Mouse (Mus musculus) C2C12 (cell line): ENCODE data around the gene Srsf7.

Source experiments
- CTCF ChIP-seq: IDR thresholded peaks from one replicate; pipeline ENCODE4 v1.5.1; 2011; ENCODE audit not compliant: control insufficient read depth, insufficient read depth, insufficient read length
- MYOD1 ChIP-seq: IDR thresholded peaks from one replicate; pipeline ENCODE4 v1.6.1; 2011; ENCODE audit warnings: low read depth; ENCODE audit not compliant: control insufficient read depth, insufficient read length
- USF1 ChIP-seq: IDR thresholded peaks from one replicate; pipeline ENCODE4 v1.6.1; 2011; ENCODE audit warnings: low read depth, mild to moderate bottlenecking, control low read depth, moderate library complexity

GRCm38 (mm10) chr17:80233844-80234243 lies 26.7 kb upstream of the Srsf7 start:
- TF ChIP-seq CTCF (no peak), USF1 (no peak), MYOD1 (no peak)
